Mouse (Mus musculus): Measurements from ENCODE around the gene Tmem59l.
A peak's percentile ranks its signal among the peaks of the same experiment; 100 is the strongest.

The Tmem59l gene

DNA sequence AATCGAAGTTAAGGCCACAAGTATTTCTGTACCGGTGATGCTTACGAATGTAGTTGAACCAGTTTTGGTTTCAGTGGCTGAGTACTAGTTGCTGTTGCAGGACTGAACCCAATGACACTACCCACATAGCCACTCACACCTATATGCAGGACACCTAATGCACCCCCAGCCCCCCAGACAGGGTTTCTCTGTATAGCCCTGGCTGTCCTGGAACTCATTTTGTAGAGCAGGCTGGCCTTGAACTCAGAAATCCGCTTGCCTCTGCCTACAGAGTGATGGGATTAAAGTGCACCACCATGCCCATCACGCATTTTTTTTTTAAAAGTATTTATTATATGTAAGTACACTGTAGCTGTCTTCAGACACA lies 19.9 kb upstream of the Tmem59l start:
- DNase-seq (ENCODE audit: low read depth, low spot score): no peak

DNA sequence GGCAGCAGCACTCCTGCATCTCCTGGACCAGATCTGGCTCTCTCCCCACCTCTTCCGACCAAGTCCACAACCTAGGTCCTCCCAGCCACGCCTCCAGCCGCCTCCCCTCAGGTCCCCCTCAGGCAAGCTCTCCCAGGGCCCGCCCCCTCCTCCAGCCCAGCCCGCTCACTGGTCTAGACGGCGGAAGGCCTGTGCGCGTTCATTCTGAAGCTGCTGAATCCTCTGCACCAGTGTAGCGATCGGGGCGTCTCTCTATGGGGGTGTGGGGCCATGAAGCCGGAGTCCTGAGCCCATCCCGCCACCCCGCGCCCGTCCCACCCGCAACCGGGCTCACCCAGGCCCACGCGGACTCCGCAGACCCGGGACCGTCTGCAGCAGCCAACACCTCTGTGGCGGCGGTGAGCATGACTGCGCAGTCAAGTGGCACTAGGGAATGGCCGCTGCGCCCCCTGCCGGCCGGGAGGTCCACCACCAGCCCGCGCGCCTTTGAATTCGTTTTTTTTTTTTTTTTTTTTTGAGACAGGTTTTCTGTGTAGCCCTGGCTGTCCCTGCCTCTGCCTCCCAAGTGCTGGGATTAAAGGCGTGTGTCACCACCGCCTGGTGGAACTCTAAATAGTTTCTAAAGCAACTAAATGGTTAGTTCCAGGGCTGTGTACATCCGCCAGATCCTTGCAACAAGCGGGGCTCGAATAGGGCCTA lies 19.3 kb upstream of the Tmem59l start, which contains the start of gene Rex1bd:
TSS of gene Rex1bd (minus strand) at position 425 of the 699 bp plus-strand sequence.
- DNase-seq (ENCODE audit: low read depth, low spot score): peak; percentile 97

DNA sequence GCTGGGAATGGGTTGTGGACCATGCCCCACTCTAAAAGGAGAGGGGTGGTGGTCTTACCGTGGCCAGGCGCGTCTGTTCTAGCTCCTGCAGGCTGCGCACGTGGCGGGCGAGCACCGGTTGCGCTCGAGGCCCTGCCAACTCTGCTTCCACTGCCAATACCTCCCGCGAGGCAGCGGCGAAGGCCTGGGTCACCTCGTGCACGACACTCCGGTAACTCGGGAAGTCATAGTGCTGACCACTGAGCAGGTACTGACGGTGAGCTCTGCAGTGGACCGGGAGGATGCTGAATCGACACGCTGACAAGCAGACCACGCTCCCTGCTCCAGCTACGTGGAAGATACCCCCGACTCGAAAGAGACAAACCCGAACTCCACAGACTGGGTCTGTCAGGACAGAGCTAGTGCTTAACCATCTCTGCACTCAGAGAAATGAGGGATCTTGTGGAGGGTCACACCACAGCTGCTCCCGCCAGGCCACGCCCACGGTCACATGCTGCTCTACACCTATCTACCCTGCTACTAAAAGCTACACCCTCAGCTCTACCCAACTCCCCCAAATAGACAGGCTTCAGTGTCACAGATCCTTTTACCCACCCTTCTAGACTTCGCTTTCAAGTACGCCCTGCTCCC lies 18.7 kb upstream of the Tmem59l start:
- DNase-seq (ENCODE audit: low read depth, low spot score): no peak

DNA sequence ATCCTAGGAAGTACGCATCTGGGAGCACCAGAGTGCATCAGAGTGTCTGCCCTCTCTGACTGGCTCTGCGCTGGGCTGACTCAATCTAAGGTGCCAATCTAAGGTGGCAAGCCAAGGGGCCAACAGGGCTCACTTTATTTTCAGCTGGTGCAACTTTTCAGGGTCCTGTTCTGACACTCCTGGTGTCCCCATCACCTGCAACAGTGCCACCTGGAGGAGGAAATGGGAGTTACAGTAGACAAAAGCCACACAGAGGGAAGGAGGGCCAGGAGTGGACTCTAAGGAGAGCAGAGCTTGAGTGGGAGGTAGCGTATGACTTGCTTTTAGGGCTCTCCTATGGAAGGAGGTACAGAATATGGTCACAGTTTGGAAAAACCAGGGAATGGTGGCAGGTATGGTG lies 17.7 kb upstream of the Tmem59l start:
- peak; percentile 87 for DNase-seq (ENCODE audit: low read depth, low spot score)

DNA sequence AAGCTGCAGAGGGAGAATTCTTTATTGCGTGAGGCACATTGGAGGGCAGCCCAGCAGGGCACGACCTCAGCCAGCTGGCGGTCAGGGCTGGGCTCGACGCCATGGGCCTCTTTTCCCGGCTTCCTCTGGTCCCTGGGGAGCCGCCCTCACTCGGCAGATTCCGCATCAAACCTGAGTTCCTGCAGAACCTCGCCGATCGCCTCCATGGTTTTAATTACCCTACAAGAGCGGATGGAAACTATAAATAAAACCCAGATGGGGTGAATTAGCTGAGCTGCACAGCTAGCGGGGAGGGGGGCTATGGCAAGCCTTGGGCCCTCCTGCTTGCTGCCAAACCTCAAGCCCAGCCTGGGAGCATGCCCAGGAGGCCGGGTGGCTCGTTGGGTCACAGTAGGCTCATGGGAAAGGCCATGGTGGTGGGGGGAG lies 17.1 kb upstream of the Tmem59l start:
- peak; percentile 55 for DNase-seq (ENCODE audit: low read depth, low spot score)

DNA sequence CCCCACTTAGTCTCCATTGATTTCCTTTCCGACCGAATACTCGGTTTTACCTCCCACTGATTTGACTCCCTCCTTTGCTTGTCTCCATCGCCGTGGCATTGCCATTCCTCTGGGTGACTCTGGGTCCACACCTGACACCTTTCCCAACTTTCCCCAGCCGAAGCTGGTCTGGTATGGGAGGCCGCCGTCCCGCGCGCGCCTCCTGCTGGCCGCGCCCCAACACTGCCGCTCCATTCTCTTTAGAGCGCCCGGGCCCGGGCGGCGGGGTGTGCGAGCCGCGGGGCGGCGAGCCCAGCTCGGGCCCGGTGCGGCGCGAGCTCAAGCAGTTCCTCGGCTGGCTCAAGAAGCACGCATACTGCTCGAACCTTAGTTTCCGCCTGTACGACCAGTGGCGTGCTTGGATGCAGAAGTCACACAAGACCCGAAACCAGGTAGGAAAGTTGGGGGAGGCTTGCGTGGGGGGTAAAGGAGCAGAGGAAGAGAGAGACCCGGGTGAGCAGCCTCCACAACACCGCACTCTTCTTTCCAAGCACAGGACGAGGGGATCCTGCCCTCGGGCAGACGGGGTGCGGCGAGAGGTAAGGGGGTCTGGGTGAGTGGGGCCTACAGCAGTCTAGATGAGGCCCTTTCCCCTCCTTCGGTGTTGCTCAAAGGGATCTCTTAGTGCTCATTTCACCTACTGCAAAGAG lies 16.0 kb upstream of the Tmem59l start:
- DNase-seq (ENCODE audit: low read depth, low spot score): peak; percentile 69

DNA sequence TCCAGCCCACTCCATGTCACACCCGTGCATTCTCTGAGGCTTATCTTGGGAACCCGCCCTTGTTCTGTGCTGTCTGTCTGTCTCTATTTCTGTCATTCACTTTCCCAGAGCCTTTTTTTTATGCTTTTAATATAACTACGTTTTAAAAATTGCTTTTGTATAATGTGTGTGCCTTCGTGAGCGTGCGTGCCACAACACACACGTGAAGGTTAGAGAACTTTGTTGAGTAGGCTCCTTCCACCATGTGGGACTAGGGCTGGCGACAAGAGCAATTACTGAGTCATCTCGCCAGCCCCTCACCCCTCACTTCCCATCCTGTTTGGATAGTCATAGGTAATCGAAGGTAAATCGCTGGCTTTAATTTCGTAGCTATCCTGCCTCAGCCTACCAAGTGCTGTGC lies 15.4 kb upstream of the Tmem59l start:
- no peak for DNase-seq (ENCODE audit: low read depth, low spot score)

DNA sequence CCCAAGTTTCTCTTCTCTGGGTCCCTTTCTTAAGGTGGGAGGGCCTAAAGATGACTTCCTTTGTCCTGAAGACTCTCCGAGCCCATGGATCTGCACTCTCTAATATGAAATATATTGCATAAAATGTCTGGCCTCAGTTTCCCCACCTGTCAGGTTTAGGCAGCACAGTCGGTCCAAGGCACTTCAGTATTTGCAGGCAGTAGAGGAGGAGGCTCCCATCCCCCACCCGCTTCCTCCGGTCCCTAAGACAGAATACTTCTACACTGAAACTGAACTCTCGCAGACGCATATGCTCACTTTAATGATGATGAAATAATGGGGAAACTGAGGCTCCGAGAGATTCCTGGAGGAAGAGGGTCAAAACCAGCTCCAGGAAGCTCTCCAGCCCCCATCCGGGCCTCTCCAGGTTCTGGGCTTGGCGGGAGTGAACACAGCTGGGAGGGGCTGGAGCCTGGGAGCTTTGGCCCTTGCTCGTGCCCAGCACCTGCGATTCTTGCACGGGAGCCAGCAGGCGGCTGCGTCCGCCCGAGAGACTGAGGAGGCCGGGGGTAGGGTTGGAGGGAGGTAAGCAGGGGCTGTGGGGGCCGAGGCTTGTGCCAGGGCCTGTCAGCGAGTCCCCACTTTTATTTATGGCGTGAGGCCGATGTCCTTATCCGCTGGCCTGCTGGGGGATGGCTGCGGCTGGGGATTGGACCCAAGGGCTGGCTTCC lies 14.8 kb upstream of the Tmem59l start:
- no peak for DNase-seq (ENCODE audit: low read depth, low spot score)

DNA sequence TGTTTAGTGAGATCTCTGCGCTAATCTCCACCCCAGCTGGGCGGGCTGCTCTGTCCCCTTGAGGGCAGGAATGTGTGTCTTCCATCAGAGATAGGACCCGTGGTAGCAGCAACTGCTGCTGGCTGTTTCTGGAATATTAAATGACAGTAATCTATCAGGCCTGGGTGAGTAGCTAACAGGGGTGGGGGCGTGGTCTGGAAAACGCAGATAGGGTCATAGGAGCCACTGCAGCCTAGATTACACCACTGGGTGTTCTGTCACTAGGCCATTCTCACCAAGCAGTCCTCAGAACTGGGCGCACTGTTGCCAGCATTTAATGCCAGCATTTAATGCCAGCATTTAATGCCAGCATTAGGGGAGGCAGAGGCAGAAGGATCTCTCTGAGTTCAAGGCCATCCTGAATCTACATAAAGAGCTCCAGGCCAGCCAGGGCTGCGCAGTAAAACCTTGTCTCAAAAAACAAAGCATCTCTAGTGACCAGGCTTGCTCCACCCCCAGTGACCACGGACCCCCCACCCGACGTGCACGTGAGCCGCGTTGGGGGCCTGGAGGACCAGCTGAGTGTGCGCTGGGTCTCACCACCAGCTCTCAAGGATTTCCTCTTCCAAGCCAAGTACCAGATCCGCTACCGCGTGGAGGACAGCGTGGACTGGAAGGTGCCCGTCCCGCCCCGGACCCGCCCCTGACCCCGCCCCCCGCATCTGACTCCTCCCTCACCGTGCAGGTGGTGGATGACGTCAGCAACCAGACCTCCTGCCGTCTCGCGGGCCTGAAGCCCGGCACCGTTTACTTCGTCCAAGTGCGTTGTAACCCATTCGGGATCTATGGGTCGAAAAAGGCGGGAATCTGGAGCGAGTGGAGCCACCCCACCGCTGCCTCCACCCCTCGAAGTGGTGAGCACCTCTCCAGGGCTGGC lies 13.5 kb upstream of the Tmem59l start:
- peak; percentile 64 for DNase-seq (ENCODE audit: low read depth, low spot score)

DNA sequence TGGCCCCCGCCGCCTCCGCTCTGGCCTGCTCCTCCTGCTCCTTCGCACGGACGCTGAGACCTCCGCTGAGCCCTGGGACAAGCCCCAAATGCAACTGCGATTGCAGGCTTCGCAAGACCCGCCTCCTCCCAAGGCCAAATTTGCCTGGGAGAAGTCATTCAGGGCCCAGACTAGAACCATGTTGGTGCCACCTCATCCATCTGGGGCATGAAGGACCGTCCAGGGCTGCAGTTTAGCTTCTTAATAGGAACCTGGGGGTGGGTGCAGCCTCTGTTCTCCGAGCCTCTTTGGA lies 8.6 kb upstream of the Tmem59l start:
- DNase-seq (ENCODE audit: low read depth, low spot score): no peak

DNA sequence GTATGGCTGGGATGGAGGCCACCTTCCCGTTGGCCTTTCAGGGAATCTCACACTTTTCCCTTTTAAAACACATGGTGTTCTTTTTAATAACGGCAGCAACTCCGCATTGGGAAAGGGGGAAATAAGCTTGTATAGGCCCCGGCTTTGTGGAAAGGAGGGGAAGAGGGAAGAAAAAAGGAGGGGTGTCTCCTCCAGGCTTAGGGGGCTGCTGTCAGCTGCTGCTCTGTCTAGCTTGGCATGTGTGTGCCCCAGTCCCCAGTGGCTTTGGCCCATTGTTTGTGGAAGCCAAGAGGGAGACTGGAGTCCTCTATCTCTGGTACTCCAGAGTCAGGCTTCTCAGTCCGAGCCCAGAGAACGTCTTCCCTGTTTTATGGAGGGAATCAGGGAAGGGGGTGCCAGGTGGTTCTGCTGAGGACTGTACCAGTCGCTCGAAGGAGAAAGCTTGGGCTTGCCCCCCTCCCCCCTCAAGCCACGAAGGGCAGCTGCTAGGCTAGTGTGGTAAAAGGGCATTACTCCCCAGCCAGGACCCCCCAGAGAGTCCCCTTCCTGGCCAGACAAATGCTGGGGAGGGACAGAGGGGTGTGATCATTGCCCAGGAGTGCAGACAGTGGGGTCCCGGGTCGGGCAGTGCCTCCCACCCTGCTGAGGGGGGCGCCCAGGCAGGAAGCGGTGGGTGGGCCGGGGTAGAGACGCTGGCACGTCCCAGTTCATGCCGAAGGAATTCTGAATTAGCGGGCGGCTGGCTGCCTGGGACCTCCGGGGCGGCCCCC lies 8.0 kb upstream of the Tmem59l start:
- DNase-seq (ENCODE audit: low read depth, low spot score): no peak

DNA sequence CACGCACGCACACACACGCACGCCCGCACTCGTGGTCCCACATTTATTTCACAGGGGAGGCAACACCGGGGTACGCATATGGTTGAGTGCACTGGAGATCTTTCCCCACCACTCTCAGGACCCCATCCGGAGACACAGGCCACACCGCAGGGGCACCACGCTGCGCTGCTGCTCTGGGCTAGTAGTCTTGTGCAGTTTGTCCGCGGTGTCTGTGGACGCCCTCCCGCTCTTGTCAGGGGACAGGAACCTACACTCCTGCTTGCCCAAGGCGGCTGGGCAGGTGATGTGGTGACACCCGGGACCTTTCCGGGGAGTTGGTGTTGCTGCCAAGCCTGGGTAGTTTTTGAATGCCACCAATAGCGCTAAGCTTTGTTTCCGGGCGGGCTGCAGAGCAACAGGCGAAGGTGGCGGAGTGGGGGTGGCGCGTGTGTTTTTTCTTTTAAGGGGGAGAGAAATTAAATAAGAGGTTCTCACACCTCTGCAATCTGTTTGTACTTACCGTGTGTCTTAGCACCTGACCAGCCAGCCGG lies 7.3 kb upstream of the Tmem59l start:
- DNase-seq (ENCODE audit: low read depth, low spot score): no peak

DNA sequence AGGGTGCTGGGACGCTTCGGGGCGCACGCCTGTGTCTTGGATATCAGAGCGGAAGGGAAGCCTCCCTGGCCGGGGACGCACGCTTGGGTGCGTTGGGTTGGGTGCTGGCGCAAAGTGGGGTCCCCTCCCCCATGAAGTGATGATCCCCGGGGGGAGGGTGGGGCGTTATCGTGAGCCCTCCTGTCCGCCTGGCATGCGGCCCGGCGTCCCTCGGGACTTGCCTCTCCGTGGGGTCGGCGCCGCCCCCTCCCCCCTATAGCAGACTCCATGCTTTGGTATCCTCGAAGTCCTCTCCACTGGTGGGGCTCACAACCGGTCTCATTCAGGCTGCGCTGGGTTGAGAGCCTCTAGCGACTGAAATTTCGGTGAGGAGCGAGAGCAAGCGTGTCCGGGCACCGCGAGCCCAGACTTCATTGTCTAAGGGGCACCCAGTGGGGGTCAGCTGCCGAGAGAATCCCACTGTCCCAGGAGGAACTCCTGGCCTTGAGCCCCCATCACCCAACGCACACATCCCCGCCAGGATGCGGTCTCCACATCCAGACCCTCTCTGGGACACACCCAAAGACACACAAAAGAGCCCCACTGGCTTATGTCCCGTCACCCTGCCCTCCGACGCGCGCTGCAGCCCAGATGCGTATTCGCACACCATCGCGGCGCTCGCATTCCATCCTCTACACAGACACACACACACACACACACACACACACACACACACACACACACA lies 6.7 kb upstream of the Tmem59l start:
- DNase-seq (ENCODE audit: low read depth, low spot score): no peak

DNA sequence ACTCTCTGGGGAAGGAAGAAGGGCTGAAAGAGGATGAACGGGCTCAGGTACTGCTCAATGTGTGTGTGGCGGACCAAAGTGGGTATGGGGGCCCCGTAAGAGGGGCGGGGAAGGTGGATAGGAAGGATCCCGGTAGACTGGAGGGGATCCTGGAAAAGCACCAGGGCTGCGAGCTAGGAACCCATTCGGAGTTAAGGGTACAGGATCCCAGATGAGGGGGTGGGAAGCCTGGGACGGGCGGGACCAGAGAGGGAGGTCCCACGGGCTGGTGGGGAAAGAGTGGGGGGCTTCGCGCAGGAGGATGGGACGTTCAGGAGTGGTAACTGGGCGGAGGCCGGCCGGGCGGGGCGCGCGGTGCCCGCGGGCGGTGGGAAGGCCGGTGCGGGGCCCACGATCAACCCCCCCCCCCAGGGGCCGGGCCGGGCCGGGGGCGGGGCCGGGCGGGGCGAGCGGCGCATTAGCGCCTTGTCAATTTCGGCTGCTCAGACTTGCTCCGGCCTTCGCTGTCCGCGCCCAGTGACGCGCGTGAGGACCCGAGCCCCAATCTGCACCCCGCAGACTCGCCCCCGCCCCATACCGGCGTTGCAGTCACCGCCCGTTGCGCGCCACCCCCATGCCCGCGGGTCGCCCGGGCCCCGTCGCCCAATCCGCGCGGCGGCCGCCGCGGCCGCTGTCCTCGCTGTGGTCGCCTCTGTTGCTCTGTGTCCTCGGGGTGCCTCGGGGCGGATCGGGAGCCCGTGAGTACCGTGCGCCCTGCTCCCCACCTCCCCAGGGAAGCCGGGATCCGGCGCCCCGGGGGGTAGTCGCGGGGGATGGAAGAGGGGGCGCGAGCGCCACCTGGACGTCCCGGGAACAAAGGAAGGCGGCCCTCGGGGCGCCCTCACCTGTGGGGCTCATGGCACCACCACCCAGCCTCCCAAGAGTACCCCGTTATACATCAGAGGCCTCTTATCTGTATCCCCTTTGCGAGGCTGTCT lies 5.8 kb upstream of the Tmem59l start, which contains the start of gene Crlf1:
TSS of gene Crlf1 (plus strand) at position 495 of the 977 bp plus-strand sequence.
- DNase-seq (ENCODE audit: low read depth, low spot score): no peak

DNA sequence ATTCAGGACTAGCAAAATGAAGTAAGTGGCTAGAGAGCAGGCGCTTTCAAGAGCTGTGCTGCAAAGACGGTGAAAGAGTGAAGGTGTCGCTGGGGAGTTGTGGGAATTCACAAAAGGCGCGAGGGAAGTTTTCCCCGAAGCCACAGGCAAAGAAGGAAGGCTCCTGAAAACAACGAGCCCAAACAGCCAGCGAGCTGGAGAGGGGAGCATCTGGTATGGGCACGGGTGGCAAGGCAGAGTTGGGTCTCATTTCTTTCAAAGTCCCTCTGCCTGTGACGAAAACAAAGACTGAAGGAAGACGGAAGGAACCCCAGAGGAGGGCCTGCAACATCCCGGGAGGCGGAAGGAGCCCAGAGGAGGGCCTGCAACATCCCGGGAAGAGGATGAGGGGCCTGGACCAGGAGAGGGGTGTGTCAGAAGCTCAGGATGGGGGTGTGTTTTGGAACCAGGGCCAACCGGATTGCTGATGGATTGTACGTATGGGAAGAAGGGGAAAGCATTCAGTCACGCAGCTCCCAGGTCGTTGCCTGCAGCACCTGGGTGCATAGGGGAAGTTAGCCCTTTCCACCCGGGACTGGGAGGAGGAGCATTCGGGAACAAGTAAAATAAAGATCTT lies 3.8 kb upstream of the Tmem59l start:
- DNase-seq (ENCODE audit: low read depth, low spot score): no peak

DNA sequence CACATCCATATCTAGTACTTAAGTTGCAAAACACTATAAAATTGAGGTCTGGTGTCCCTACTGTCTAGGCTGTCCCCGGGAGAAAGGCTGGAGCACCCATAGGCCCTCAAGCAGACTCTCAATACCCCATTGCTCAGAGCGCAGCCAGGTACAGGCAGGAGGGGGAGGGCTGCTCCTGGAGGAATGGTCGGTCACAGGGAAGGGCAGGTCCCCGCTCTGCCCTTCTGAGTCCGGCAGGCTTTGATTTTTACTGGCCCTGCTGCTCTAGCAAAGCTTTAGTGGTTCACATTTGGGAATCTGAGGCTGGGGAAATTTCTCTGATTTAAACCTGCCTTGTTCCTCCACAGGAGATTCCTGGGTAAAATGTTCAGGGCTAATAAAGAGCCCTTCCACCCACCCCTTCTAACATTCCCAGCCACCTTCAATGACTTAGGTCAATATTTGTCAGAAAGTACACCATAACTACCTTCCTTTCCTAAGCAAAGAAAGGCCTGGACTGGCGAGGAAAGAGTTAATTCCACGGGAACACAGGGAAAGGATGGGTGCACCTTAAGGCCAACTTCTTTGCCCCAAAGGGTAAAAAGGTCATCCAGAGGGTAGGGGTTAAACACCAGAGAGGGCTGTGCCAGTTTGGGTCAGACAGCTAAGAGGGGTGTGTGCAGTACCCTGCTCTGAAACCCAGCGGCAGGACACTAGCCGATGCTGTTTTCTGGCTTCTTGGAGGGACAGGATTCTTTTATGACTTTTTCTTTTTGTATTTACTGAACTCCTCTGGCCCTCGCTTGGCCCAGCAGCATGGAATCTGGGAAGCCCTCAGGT lies 3.1 kb upstream of the Tmem59l start:
- no peak for DNase-seq (ENCODE audit: low read depth, low spot score)

DNA sequence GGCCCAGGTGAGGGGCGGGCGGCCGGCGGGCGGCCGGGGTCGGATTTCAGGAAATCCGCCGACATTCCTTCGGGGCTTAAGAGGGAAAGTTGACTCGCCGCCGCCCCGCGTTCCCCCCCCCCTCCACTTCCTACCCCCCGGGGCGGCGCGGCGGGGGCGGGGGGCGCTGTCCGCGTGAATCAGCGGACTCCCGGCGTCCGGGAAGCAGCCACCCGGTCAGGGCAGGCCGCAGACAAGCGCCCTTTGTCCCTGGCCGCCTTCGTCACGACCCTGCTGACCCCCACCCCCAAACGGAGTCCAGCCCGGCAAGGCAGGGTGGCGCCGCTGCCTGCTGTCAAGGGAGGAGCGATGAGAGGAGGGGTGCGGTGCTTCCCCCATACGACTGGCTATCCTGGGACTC lies 2.4 kb upstream of the Tmem59l start:
- no peak for DNase-seq (ENCODE audit: low read depth, low spot score)

All from brain, adult 2 months (tissue).